Mouse (Mus musculus) left cerebral cortex, postnatal 4 days (tissue): ENCODE measurements around the gene Pld5. TPM values are rescaled to one million over a fixed set of nuclear protein-coding genes. Genes with fewer than 3 reads are reported as not detected.
"Not testable (repeated sequence)": the region's sequence is repeated elsewhere in the genome, so short reads cannot be mapped to it uniquely, and the experiment has no call there.

ENCODE experiments used
- DNase-seq: peaks from one replicate; pipeline ENCODE4 v3.0.0-alpha.2; 2022
- intact Hi-C: fragments of 180-260 bp; cut with DNase I; formaldehyde crosslinking; loops from one replicate; pipeline ENCODE4 v1.15.1; 2025
- total RNA-seq, 2 experiments: library from RNA; stranded (reverse); gene quantifications; 2 replicates each; pipeline ENCODE4 v1.2.3; 2021

Pld5 gene
- total RNA-seq, 2 experiments from 2014 or later: 4.2 to 4.3 TPM

GRCm38 (mm10) chr1:176046995-176047394, 228.1 kb downstream of the Pld5 start:
- intact Hi-C loops: no loop called here
- DNase-seq: no peak

DNA sequence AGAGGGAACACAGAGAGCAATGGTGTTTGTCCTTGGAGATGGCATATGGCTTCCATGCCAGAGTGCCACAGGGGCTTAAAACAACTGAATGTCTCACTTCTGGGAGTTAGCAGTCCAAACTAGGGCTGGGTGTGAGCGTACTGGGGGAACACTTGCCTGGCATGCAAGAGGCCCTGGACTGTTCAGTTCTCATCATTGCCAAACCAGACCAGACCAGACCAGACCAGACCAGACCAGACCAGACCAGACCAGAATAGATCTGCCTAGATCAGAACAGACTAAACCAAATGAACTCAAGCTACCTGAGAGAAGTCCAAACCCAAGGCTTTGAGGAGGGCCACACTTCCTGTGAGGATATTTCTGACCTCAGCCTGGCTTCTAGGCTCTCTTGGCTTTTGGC, 228.7 kb downstream of the Pld5 start:
- DNase-seq: no peak
- intact Hi-C loops: no loop called here

DNA sequence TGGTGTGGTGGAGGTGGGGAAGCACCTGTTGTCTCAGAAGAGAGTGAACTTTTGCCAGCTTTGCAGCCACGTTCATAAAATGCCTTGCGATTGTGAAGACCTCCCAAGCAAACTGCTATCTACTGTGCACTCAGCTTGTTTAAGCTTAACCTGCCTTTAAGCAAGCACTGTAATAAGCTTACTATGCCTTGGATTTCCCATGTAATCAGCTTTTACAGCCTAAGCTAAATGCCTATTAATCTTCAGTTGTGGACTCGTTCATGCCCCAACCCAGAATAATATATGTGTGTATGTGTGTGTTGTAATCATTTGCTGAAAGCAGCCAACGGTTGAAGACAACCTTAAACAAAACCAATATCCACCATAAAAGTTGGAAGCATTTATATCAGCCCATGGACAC, 232.1 kb downstream of the Pld5 start:
- no peak for DNase-seq
- intact Hi-C loops: no loop called here

- DNase-seq: no peak
- intact Hi-C loops: no loop called here
Measured at GRCm38 (mm10) chr1:176039923-176040322, 235.2 kb downstream of the Pld5 start.

GRCm38 (mm10) chr1:176036028-176036427, 239.1 kb downstream of the Pld5 start:
- intact Hi-C loops: no loop called here
- no peak for DNase-seq

GRCm38 (mm10) chr1:176034699-176035098, 240.4 kb downstream of the Pld5 start:
- DNase-seq: no peak
- intact Hi-C loops: no loop called here

DNA sequence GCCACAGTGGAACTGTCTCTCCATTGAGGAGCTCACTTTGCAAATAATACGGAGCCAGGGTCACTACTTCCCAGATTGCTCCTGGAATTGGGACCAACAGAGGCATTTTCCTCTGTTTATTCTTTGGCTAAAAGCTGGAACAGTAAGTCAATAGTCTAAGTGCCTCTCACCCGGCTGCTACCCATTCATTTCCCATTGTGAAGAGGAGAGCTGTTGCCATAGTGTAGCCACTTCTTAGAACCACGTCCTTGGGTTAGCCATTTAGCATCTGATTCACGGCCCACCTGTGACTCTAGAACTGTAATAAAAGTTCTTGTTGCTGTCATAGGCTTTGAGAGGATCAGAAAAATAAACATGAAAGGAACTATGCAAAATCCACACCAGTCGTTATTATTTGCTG, 241.4 kb downstream of the Pld5 start:
- intact Hi-C loops: no loop called here
- DNase-seq: no peak

DNA sequence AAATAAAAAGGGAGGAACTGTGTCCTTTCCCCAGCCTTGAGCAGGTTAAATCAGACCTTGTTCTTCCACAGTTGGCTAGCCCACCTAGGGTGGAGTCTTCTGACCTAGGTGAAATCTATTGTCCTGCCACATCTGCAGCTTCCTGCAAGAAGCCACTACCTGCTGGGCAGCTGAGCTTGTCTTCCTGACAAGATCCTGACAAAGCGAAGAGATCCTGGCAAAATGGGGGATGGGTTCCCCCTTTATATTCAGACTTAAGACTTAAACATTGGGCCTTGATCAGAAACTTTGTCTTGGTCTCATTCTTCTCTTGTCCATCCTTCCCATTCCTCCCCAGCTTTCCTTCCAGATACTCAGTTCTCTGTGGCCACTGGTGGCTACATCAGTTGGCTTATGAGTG, 246.0 kb downstream of the Pld5 start:
- no peak for DNase-seq
- intact Hi-C loops: no loop called here

DNA sequence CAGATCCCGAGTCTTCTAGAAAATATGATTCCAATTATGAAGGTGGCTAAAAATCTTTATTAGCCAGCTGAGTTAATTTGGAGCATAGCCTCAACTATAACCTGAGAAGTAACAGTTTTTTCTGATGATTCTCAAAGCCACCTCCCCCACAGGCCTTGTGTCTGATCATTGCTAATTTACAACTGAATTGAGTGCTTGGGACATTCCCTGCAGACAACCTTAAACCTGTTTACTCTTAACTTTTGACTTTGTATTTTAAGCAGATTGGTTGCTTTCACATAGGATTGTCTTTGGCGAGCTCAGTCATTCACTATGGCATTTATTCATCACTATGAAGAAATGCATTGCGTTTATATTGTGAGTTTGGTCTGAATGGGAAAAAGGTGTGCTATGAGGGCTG, 246.7 kb downstream of the Pld5 start:
- no peak for DNase-seq
- intact Hi-C loops: no loop called here

DNA sequence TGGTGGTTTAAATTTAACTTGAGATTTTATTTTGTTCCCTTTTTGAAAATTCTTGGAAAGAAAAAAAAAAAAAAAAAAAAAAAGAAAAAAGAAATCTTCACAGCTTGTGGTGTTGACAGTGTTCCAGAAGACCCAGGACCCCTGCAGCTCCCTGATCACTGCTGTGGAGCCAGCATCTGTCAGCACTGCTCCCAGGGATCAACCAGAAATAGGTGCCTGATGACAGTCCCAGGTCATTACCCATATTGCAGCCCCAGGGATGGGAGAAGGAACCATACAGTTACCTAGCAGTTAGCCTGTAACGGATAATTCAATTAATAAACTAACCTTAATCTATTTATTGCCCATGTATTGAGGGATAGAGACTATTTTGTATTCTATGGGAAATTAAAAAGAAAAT, 250.6 kb downstream of the Pld5 start:
- intact Hi-C loops: no loop called here
- DNase-seq: peak; percentile 60

DNA sequence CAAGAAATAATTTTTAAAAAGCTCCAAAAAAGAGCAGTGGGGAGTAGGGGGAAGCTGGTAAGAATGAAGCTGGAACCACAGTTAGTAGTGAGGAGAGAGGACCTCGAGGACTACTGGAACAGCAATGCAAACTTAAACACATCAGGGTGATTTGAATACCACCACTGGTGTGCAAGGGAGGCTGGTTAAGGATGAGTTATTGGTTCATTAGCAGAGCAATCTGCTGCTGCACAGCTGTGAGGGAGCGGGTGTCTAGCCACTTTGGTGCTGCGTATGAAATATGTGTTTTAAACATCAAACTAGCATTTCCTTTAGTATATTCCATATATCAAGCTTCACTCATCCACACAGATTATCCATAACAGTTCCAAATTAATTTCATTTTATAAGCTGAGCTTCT, 256.6 kb downstream of the Pld5 start:
- intact Hi-C loops: no loop called here

DNA sequence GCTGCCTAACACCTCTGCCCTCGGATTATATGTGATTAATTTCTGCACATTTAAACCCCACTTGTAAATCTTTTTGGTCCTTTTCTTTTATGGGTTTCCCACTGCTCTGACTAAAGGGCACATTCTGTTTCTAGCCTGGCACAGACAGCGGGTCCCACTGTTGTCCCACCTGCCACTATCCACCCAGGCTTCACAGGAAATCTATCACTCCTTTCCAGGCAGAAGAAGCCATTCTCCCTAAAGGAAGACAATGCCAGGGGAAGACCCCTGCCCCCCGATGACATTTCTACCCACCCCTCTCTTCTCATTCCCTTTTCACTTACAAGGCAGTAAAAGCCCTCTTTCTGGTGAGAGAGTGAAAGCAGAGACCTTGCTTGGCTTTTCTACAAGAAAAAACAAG, 259.0 kb downstream of the Pld5 start:
- intact Hi-C loops: no loop called here
- DNase-seq: no peak

More for the DNA sequence above, 256.6 kb downstream of the Pld5 start:
- no peak for DNase-seq

DNA sequence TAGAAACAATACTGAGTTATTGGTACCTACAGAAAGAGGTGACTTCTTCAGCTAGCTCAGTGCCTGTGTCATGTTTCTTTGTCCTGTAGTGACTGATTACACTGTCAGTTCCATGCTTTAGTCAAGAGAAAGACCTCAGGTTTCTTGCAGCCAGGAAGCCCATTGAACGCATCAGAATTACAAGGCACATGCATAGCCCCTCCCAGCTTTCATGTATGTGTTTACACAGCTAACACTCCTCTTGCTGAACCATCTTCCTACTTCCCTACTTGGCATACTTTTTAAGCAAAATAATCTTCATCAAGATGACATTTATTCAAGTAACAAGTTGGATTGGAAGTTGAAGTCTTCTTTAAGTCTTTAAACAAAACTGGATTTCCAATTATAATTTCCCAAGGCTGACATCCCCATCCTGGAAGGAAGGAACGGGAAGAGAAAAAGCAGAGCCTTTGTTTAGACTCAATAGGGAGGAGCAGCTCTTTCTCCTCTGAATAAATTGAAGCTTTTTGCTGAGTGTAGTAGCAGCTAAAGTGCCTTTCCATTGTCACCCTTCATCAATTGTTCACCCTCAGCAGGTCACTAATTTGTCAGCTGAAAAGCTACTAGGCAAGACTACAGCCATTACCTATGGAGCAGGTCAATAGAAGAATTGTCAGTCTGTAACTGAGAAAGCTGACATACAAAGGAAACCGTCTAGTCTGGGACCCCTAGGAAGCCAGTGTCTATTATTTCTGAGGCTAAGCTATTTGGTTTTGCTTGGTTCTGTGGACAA, 261.4 kb downstream of the Pld5 start:
- no peak for DNase-seq
- intact Hi-C loops: no loop called here

GRCm38 (mm10) chr1:176011535-176011934, 263.6 kb downstream of the Pld5 start:
- no peak for DNase-seq
- intact Hi-C loops: no loop called here

GRCm38 (mm10) chr1:176011072-176011471, 264.0 kb downstream of the Pld5 start:
- intact Hi-C loops: no loop called here
- DNase-seq: peak; percentile 8

DNA sequence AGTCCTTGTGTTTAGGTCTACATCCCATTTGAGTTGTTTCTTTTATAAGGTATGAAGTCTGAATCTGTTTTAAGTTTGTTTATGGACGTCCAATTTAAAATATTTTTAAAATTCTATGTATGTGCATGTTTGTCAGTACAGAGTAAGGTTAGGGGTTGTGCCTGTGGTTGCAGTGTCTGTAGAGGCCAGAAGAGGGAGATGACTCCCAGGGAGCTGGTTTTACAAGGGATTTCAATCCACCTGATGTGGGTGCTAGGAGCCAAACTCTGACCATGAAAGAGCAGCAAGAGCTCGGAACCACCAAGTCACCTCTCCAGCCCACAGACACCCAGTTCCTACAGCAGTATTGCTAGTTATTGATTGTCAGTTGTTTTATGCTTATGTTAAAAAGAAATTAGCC, 266.7 kb downstream of the Pld5 start:
- intact Hi-C loops: no loop called here
- DNase-seq: no peak

- intact Hi-C loops: no loop called here
Measured at GRCm38 (mm10) chr1:176000599-176000998, 274.5 kb downstream of the Pld5 start.

DNA sequence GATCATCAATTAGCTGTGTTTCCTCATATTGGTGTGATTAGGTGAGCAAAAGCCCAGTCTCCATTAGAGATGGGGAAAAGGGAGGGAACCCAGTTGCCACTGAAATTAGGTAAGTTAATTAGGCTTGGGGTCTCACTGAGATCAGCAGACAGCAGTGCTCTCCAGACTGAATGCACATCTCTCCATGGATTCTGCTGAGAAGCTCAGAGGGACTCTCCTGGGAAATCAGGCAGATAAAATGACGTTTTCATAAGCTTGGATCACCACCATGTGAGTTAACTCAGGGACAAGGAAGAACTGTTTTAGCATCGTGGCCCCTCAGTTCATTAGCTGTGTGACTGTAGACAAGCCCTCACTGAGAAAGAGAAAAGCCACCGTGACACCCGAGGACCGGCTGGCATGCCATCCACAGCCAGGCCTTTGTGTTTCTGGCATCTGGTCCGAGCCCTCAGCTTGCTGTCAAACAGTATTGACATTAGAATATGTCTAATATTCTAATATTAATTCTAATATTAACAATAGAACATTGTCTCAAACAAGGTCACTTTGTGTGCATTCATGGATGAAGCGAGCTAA, 277.9 kb downstream of the Pld5 start:
- intact Hi-C loops: no loop called here
- peak; percentile 32 for DNase-seq

More at GRCm38 (mm10) chr1:176000599-176000998, 274.5 kb downstream of the Pld5 start:
- no peak for DNase-seq

GRCm38 (mm10) chr1:175988912-175989311, 286.2 kb downstream of the Pld5 start:
- intact Hi-C loops: no loop called here
- no peak for DNase-seq

- intact Hi-C loops: no loop called here
- DNase-seq: no peak
Measured at GRCm38 (mm10) chr1:175988448-175988847, 286.7 kb downstream of the Pld5 start.

DNA sequence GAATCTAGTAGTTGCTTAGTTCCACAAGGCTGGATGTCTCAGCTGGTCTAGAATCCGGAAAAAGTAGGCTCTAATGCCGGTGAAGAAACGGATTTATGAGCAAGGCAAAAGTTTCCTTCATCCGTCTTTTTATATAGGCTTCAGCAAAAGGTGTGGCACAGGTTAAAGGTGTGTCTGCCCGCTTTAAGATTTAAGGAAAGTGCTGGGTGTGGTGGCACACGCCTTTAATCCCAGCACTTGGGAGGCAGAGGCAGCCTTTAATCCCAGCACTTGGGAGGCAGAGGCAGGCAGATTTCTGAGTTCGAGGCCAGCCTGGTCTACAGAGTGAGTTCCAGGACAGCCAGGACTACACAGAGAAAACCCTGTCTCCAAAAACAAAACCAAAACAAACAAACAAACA, 296.1 kb downstream of the Pld5 start, which contains the start of gene Rbm8a2:
Rbm8a2 (minus strand) TSS at position 101 of the 400 bp plus-strand sequence.
- DNase-seq, intact Hi-C loops: not testable (repeated sequence)

GRCm38 (mm10) chr1:175970710-175971109, 304.4 kb downstream of the Pld5 start:
- DNase-seq: peak; percentile 18
- intact Hi-C loops: no loop called here
